Mouse (Mus musculus) left cerebral cortex, postnatal 36 days (tissue): ENCODE results near the gene Xylt2. TPM values are rescaled to one million over a fixed set of nuclear protein-coding genes. Genes with fewer than 3 reads are reported as not detected.
"Not testable (repeated sequence)": the region's sequence is repeated elsewhere in the genome, so short reads cannot be mapped to it uniquely, and the experiment has no call there.

Source experiments
- DNase-seq, 2 experiments: peaks; one replicate each; pipeline ENCODE4 v3.0.0; 2021 to 2022; ENCODE audit warnings: low spot score in 2 of 2, mixed read lengths in 1 of 2
- intact Hi-C: fragments of 180-260 bp; cut with DNase I; formaldehyde crosslinking; loops from one replicate; pipeline ENCODE4 v1.15.1; 2025
- total RNA-seq, 2 experiments: library from RNA; stranded (reverse); gene quantifications; 2 replicates each; pipeline ENCODE4 v1.2.3; 2021

Xylt2 gene
- total RNA-seq, 2 experiments from 2014 or later, result 24.5 to 26.0 TPM

DNA sequence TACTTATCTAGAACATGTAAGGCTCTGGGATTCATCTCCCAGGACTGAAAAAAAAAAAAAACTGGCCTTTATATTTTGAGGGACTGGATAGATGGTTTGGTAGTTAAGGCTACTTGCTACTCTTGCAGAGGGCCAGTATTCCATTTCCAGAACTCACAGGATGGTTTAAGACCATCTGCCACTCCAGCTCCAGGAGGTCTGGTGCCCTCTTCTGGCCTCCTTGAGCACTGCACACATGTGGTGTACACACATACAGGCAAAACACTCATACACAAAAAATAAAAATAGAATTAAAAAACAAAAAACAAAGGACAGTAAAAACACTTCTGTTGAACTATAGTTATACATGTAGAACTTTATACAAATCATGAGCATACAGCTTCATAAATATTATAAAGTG, 3.3 kb upstream of the Xylt2 start:
- intact Hi-C loops, result no loop called here
- DNase-seq, result no peak

DNA sequence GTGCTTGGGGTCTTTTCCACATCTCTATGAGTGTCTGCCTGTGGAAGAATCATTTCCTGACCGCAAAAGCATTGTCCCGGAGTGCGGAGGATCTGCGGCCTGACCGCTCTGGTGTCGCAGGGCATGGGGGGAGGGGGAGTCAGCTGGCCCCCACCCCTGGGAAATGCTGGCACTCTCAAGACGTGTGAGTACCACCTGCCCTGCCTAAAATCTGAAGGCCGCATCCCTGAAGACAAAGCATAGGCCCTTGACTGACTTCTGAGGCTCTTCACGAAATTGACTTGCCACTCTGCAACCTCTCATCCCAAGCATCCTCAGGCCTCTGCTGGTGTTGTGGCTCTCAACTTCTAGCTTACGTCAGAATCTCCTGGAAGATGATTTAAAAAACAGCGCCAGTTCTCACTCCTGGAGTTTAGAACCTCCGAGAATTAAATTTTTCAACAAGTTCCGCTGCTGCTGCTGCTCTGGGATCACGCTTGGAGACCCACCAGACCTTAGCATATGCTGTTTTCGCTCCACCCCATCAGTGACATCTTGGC, 361 bp upstream of the Xylt2 start:
- intact Hi-C loops, result no loop called here
- no peak for DNase-seq

DNA sequence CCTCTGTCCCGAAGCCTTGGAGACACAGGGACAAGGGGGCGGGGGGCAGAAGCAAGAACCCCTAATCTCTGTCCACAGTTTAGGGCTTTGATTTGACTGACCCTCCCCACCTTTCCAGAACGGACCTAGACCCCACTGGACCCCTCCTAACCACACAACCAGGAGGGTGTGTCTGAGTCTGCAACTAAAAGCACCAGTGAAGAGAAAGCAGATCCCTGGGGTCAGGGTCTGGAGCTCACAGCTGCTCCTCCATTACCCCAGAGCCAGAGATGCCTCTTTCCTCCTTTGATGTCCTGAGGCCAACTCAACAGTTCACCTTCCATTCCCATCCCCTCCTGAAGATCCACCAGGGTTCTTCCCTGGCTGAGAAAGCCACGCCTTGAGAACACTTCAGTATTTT, 1.0 kb downstream of the Xylt2 start:
- no peak for DNase-seq
- intact Hi-C loops, result no loop called here

DNA sequence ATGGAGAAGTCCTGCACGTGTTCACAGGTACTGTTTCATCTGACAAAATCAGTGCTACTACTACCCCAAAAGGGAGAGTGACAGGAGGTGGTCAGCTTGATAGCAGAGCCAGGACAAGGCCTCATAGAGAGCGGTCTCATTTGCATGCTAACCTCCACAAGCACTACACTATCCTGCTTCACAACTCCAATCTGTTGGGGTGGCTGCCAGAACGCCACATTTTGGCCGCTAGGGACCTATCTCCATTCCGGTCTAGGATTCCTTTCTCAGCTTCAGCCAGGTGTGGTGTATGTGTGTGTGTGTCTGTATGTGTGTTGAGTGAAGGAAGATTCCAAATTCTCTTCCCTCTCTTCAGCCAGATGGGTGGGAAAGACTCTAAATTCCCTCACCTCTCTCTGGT, 1.9 kb downstream of the Xylt2 start:
- intact Hi-C loops, result no loop called here
- DNase-seq, result peak in 1 of 2 experiments; percentile 23

DNA sequence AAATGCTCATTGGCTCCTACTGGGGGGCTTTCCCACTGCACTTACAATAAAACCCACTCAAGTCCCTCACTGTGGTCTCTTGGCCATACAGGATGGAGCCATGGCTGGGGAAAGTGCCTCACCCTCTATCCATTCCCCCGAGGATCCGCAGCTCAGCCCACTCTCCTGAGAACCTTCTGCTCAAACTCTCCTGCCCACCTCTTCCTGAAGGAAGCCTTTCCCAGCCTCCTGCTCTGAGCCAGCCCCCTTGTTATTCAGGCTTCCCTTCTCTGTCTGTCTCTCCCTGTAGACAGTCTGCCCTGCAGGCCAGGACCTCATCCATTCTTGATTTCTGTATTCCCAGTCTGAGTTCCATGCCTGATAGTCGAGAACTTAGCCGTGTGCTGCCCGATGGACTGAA, 2.3 kb downstream of the Xylt2 start:
- intact Hi-C loops, result no loop called here
- DNase-seq, result peak in 1 of 2 experiments; percentile 40

DNA sequence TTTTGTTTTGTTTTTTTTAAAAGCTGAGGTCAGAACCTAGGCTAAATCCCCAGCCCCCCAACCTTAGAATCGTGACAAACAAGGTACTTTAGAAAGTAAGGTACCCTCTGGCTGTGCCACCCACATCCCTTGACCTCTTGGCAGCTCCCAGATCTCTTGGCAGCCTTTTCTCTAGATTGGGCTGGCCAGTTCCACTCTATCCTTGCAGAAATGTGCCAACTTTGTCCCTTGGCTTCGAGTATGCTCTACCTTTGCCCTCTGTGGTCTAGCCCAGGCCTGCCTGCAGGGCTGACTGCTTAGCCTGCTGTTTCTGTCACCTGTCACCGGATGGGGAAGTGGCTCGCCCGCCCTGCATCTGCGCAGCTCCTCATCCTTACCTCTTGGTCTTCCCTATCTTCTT, 12.0 kb downstream of the Xylt2 start:
- DNase-seq, result no peak
- intact Hi-C loops, result no loop called here

DNA sequence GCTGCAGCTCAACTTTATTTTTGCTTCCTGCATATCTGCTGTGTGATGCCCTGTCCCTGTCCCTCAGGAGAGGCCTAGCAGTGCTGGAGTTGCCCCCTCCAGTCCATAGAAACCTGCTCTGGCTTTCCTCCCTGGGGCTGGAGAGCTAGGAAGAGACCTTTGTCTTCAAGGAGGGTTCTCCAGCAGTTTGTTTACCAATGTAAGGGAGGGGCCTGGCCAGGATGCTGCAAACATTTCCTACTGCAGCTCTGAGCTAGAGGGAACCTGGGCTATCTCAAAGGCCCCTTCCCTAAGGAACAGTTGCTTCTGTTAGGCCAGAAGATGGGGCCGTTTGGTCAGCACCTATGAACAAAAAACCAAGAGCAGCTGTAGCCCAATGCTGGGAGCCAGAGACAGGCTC, 16.0 kb downstream of the Xylt2 start:
- no peak for DNase-seq
- intact Hi-C loops, result no loop called here

DNA sequence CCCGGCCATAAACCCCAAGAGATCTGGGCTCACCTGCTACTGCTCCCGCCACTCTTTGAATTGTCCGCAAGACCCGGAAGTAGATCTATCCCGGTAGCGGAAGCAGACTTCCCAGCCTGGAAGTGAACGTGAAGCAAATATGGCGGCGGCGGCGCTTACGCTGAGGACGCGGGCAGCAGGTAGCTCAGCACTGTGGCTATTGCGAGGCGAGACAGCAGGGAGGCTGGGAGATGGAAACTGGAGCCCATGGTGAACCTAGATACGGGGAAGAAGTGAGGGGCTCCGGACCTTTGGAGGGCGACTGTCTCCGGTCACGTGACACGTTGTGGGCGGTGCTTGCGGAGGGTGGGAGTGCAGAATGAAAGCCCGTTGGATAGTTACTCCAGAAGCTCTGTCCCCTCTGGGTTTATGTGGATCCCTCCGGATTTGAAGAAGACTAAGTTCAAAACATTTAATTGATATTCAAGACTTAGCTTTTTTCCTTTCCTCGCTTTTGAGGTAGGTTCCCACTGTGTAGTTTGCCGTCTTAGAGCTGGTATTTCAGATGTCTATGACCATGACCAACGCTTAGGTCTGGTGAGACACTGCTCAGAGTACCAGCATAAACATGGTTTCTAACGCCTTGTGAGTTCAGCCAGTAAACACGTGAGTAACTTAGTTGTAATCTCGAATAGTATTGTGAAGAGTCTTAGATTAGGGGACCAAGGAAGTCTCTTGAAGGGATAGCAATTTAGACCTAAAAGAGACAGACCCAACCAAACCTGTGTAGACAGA, 23.5 kb downstream of the Xylt2 start, which contains the start of the genes Mrpl27 and Eme1:
TSS of gene Mrpl27 (plus strand) at position 105 of the 774 bp plus-strand sequence.
TSS of gene Eme1 (minus strand) at position 302 of the 774 bp plus-strand sequence.
- peak; percentile 86 to 88 for DNase-seq
- intact Hi-C loops, result no loop called here

DNA sequence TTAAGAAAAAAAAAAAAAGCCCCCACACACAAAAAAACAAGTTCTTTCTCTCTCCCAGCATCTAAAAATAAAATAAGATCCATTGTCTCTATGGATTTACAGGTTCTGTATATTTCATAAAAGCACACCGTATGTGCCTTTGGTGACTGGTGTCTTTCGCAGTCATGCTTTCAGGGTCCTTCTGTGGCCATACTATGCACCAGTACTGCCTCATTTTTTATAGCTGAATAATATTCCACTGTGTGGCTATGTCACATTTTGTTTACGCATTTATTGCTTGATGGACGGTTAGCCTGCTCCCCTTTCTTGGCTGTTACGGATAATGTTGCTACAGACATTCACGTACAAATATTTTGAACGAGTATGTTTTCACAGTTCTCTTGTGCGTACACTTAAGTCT, 24.3 kb downstream of the Xylt2 start:
- intact Hi-C loops, result no loop called here
- no peak for DNase-seq

DNA sequence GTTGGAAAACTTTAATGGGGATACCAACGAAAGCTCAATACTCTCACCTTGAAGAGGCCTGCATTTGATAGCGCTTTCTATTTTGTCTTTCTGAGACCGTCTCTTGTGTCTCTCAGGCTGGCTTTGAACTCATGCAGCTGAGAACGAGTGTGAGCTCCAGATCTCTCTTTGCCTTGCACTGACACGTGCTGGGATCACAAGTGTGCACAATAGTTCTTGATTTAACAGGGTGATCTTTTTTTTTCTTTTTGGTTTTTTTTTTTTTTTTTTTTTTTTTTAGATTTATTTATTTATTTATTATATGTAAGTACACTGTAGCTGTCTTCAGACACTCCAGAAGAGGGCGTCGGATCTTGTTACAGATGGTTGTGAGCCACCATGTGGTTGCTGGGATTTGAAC, 26.1 kb downstream of the Xylt2 start:
- DNase-seq, intact Hi-C loops: not testable (repeated sequence)

DNA sequence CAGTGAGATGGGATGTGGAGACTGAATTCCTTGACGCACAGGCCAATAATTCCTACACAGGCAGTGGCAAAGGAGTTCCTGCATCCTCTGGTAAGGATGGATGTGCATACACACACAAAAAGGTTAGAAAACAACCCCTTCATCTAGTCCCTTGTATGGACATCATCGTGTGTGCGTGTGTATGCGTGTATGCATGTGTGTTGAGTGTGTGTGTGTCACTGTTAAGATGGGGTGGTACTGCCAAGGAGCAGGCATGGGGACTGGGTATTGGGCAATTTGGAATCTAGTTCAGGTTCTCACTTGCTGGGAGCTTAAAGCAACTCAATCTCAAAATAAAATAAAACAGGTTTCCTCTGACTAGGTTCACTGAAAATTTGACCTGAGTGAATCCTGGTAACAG, 30.9 kb downstream of the Xylt2 start:
- no peak for DNase-seq
- intact Hi-C loops, result no loop called here

DNA sequence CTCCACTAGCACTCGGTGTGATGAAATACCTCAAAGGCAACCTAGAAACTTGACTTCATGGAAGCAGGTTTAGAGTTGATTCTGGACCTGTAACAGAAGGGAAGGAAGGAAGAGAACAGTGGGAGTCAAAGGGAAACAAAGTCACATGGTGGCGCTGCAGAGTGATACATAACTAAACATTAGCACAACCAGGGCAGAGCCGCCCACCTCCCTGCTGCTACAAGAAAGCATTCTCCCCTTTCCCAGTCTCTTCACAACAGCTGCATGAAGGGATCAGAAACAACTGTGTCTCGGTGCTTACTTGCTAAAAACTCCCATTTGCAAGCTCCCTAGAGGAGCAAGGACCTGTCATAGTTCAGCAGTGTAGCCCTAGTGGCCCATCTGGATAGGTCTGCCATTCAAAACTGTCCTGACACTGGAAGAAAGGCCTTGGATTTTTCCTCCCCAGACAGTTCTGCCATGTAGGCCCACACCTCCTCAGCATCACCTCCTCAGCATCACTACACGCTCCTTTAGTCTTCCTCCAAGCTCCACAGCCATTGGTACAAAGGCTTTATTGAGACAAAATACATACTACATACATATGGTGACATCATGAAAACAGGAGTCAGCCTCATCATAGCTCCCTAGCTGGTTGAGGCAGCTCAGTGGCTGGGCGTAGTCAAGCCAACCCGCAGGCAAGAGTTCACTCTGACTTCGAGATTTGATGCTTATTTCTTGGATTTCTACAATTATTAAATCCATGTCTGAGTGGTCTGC, 32.7 kb downstream of the Xylt2 start:
- intact Hi-C loops, result no loop called here
- DNase-seq, result no peak

DNA sequence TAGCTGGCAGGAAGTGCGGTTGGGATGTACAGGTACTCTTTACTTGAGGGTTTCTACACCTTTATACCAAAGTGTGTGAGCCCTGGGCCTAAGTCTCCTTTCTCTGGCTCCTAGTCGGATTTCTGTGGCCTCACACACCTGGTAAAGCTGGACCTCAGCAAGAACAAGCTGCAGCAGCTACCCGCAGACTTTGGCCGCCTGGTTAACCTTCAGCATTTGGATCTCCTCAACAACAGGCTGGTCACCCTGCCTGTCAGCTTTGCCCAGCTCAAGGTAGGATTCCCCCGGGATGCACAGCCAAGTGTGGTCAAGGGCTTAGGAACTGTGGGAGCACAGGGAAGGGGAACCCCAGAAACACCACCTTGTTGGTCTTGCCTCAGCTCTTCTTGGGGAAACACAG, 42.9 kb downstream of the Xylt2 start:
- DNase-seq, result no peak
- intact Hi-C loops, result no loop called here

DNA sequence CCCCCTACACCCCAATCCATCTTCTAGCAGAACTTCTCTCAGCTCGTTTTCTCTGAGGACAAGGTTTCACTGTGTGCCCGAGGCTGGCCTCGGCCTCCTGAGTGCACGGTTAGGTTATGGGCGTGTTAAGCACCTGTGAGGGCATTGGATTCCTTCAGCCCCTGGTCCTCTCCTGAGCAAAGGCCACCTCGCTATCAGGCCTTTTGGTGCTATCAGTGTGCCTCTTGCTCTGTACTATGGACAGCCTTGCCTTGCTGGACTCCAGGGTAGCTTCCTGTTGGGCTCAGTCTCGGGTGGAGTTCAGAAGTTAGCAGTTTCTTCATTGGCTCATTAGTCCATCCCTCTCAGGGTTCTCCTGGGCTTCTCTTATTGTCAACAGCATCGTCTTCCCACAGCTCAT, 44.3 kb downstream of the Xylt2 start:
- no peak for DNase-seq
- intact Hi-C loops, result no loop called here

DNA sequence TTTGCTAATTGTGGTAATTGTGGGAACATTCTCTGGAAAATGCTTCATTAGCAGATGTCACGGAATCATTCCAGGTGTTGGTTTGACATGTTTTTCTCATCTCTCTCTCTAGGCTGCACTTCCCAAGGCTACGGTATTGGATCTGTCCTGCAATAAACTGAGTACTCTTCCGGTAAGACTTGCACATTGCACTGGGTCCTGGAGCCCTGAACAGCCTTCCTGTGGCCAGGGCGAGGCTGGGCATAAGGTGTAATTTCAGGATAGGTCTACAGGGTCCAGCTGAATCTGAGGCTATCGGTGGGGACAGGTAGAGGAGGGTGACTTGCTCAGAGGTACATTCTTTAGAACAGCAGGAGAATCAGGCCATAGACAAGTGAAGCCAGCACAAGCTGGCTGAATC, 45.3 kb downstream of the Xylt2 start:
- DNase-seq, result no peak
- intact Hi-C loops, result no loop called here

DNA sequence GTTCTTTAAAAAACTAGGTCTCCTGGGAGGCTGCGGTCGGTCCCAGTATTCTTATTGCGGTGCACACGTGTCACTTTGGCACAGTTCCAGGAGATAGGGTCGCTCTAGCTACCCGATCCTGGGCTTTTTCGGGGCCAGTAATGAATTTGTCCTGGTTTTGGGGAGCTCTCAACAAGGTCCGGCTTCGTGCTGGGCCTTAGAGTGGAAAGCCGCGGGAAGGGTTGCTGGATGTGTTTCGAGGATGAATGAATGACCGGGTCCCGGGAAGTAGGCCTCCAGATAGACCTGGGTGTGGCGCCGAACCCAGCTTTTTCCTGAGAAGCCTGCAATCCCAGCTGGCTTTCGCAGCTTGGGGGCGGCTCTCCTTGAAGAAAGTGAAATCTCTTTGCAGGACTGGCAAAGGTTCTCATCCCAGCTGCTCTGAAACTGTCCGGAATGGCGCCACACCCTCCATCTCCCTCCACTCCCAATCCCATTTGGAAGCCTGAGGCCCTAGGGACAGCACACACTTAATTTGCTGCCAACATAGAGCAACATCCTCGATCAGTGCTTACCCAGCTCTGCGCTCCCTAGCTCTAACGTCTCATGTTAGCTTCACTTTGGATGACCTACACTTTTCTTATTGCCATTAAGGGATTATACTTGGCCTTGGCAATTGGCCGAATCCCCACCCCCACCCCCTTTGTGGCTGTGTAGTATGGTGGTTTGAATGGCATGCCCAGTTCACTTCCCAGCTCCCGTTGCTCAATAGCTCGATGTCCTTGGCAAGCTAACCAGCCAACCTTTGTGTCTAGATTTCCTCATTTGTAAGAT, 46.9 kb downstream of the Xylt2 start:
- DNase-seq, result peak; percentile 17 to 18
- intact Hi-C loops, result no loop called here

DNA sequence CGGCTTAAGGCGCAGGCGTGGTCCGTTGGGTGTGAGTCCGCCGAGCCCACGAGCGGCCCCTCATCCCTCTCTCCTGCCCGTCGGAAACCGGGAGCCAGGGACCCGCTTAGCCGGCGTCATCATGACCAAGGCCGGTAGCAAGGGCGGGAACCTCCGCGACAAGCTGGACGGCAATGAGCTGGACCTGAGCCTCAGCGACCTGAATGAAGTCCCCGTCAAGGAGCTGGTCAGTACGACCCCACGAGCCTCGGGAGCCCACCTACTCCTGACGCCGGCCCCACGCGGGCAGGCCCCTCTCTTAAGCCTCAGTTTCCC, 47.5 kb downstream of the Xylt2 start:
- intact Hi-C loops, result loop anchor here (5.0 kb wide), 1 partner anchor 83 kb away; the partner anchor contains the start of gene Rsad1

DNA sequence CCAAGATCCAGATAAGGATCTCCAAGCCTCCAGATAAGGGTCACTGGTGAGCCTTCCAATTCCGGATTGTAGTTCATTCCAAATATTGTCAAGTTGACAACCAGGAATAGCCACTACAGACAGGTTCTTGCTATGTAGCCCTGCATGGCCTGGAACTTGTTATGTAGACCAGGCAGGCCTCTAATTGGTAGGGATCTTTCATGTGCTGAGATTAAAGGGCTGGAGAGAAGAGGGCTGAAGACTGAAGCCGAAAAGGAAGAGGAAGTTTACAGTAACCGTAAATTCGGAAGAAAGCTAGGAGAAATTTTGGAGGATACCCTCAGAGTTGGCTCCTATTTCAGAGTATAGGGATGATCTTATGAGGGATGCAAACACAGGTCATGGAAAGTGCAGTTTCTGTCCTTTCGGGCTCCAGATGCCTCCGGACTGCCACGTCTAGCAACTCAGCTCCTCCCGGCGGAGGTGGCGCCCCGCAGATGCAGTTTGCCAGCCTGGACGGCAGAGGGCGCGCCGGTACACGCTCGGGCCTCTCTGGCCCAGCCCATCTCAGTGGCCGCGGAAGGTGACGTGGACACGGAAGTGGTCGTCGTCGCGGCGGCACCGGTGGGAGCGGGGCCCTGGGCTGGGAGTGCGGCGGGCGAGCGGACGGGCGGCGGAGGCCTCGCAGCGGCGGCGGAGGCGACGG, 48.0 kb downstream of the Xylt2 start, which contains the start of gene Lrrc59:
TSS of gene Lrrc59 (plus strand) at position 569 of the 685 bp plus-strand sequence.
- intact Hi-C loops, result loop anchor here (5.0 kb wide), 1 partner anchor 82 kb away; the partner anchor contains the start of gene Rsad1
- peak; percentile 94 to 95 for DNase-seq

More for the DNA sequence above, 47.5 kb downstream of the Xylt2 start:
- DNase-seq, result no peak

DNA sequence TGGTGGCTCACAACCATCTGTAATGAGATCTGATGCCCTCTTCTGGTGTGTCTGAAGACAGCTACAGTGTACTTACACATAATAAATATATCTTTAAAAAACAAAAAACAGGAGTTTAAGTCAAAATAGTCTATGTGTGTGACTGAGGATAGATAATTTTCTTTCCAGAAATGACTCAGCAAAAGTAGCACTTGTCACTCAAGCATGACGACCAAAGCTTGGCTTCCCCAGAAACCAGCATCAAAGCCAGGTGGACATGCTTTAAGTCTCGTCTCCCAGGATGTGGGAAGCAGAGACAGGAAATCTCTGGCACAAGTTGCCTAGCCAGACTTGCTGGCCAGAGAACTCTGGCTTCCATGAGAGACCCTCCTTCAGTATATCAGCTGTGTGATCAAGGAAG, 55.2 kb downstream of the Xylt2 start:
- intact Hi-C loops, result no loop called here
- DNase-seq, result no peak
